Mouse (Mus musculus) megakaryocyte, embryonic 14.5 days (primary cell): ENCODE measurements around the gene Epb41l3.

ENCODE experiments used
- FLI1 ChIP-seq: IDR thresholded peaks from 2 replicates; pipeline ENCODE4 v1.6.1; 2012; ENCODE audit warnings: low read length, inconsistent platforms, mixed read lengths
- GATA1 ChIP-seq: IDR thresholded peaks from 3 replicates; pipeline ENCODE4 v1.6.1; 2012; ENCODE audit warnings: mixed read lengths, low read length, inconsistent platforms, borderline replicate concordance

GRCm38 (mm10) chr17:69103326-69103725 lies 27.8 kb downstream of the Epb41l3 start:
- TF ChIP-seq GATA1 (no peak), FLI1 (no peak)
